In genomic region chr17:25796211-25796771, GRCm38 (mm10) we compare ENCODE assay signal across 9 mouse cellular contexts. TPM values are rescaled to one million over a fixed set of nuclear protein-coding genes. Genes with fewer than 3 reads are reported as not detected.
DNase-seq lines count a peak whose midpoint lies in the region; ATAC-seq lines count a peak whose summit lies in the region.
"Had no signal": no experiment of that assay in that cellular context is flagged by ENCODE, and none has a peak within 500 bp of the region (broad histone marks: within the 10 kb centered on the region; RNA-seq: fewer than 3 reads in every experiment).

No protein-coding gene starts in this region.

- peak overlapping the region; percentile 76 for H3K9ac ChIP-seq in embryonic facial prominence, embryonic 13.5 days
- H3K9ac ChIP-seq in stomach, embryonic 14.5 days (replicated peaks; ENCODE audit: low read depth, low read length), result peak overlapping the region; percentile 61

- H3K4me1 ChIP-seq in embryonic facial prominence, embryonic 13.5 days, result peaks cover 43% of the 10 kb centered on the region
- peaks cover 29% of the 10 kb centered on the region for H3K4me1 ChIP-seq in stomach, embryonic 14.5 days (ENCODE audit: control insufficient read depth, insufficient read depth, low read length)

- intact Hi-C loops in heart, postnatal 14 days (cut with DNase I), result no loop called here

- H3K27ac ChIP-seq in embryonic facial prominence, embryonic 13.5 days, result 0 out of 2 replicates have a peak overlapping the region, but pooled peaks have one; percentile 16
- H3K27ac ChIP-seq in stomach, embryonic 14.5 days (ENCODE audit: low read length), result no peak overlapping the region; the same call in 1 of the 2 replicates

- no peak for ATAC-seq in embryonic facial prominence, embryonic 13.5 days (ENCODE audit: insufficient number of reproducible peaks, insufficient read depth, low FRiP score, low TSS enrichment, low read depth)
- ATAC-seq in stomach, embryonic 14.5 days (ENCODE audit: insufficient number of reproducible peaks, insufficient read depth, low FRiP score, low read depth), result peak; percentile 1; the same call in 1 of the 2 replicates

- peak overlapping the region; percentile 64 for H3K4me3 ChIP-seq in embryonic facial prominence, embryonic 13.5 days
- H3K4me3 ChIP-seq in stomach, embryonic 14.5 days (ENCODE audit: low read depth, low read length), result peak overlapping the region; percentile 79

- peak; percentile 45 for DNase-seq in right cerebral cortex, postnatal 4 days
- DNase-seq in right cerebral cortex, adult 18-20 months, result no peak
- DNase-seq in heart, postnatal 14 days, result peak; percentile 61 to 68
- peak; percentile 18 for DNase-seq in liver
- DNase-seq in embryo, embryonic 11 days, result no peak
- no peak for DNase-seq in frontal cortex, adult 2 months (ENCODE audit: extremely low spot score in 1 of 2, low spot score in 1 of 2)

- no peaks in the 10 kb centered on the region for H3K9me3 ChIP-seq in embryonic facial prominence, embryonic 13.5 days
- H3K9me3 ChIP-seq in stomach, embryonic 14.5 days (ENCODE audit: control insufficient read depth, low read depth, low read length), result no peaks in the 10 kb centered on the region

- under 1% methylated on average over 37 of the region's 37 CpGs for WGBS in embryonic facial prominence, embryonic 13.5 days
- WGBS in stomach, embryonic 14.5 days, result 2% methylated on average over 37 of the region's 37 CpGs

- no peaks in the 10 kb centered on the region for H3K36me3 ChIP-seq in embryonic facial prominence, embryonic 13.5 days
- H3K36me3 ChIP-seq in stomach, embryonic 14.5 days (ENCODE audit: control insufficient read depth, insufficient read depth, low read length), result no peaks in the 10 kb centered on the region

- H3K4me2 ChIP-seq in embryonic facial prominence, embryonic 13.5 days, result peak overlapping the region; percentile 98
- H3K4me2 ChIP-seq in stomach, embryonic 14.5 days (replicated peaks; ENCODE audit: low read depth, low read length), result peak overlapping the region; percentile 93

- 0 out of 2 replicates have a peak, but pooled peaks cover 2% of the 10 kb centered on the region for H3K27me3 ChIP-seq in embryonic facial prominence, embryonic 13.5 days
- no peaks in the 10 kb centered on the region for H3K27me3 ChIP-seq in stomach, embryonic 14.5 days (ENCODE audit: control insufficient read depth, insufficient read depth, low read length)

RNA-seq across cellular contexts. Expression of gene Metrn, which starts 0.6 kb away (rescaled TPM):
- polyA plus RNA-seq in embryonic facial prominence, embryonic 13.5 days (2015; fragmentation: Nextera tagmentation; extraction: Ambion mirVana), result 43.4 and 50.1 TPM in 2 replicates
- 10 to 100 TPM; 67.1 to 74.7 TPM for total RNA-seq in heart, postnatal 14 days (2021)
- polyA plus RNA-seq in stomach, embryonic 14.5 days (2014; fragmentation: Nextera tagmentation; extraction: Ambion mirVana), result 6.9 and 8.7 TPM in 2 replicates
- 159 and 186 TPM in 2 replicates for polyA plus RNA-seq in frontal cortex, adult 2 months (2012; rRNA removed)

RNA-seq across cellular contexts. Expression of gene AC134908.4, which starts 0.8 kb away (rescaled TPM):
- polyA plus RNA-seq in embryonic facial prominence, embryonic 13.5 days (2015; fragmentation: Nextera tagmentation; extraction: Ambion mirVana), result not detected in 2 replicates
- not detected for total RNA-seq in heart, postnatal 14 days (2021)
- not detected in 2 replicates for polyA plus RNA-seq in stomach, embryonic 14.5 days (2014; fragmentation: Nextera tagmentation; extraction: Ambion mirVana)
- 1.4 and 2.0 TPM in 2 replicates for polyA plus RNA-seq in frontal cortex, adult 2 months (2012; rRNA removed)
- total RNA-seq: common myeloid progenitor, adult 5-6 weeks had no signal

RNA-seq across cellular contexts. Expression of gene Fam173a, which starts 3.6 kb away (rescaled TPM):
- polyA plus RNA-seq in embryonic facial prominence, embryonic 13.5 days (2015; fragmentation: Nextera tagmentation; extraction: Ambion mirVana), result 65.3 and 78.1 TPM in 2 replicates
- 10 to 100 TPM; 36.4 to 37.4 TPM for total RNA-seq in heart, postnatal 14 days (2021)
- polyA plus RNA-seq in stomach, embryonic 14.5 days (2014; fragmentation: Nextera tagmentation; extraction: Ambion mirVana), result 109 and 110 TPM in 2 replicates
- 158 and 169 TPM in 2 replicates for polyA plus RNA-seq in frontal cortex, adult 2 months (2012; rRNA removed)

RNA-seq across cellular contexts. Expression of gene Ccdc78, which starts 9.9 kb away (rescaled TPM):
- 0.20 and 0.25 TPM in 2 replicates for polyA plus RNA-seq in embryonic facial prominence, embryonic 13.5 days (2015; fragmentation: Nextera tagmentation; extraction: Ambion mirVana)
- under 1 TPM in 1 of 2 experiments, not detected in 1; 0.17 TPM for total RNA-seq in heart, postnatal 14 days (2021)
- polyA plus RNA-seq in stomach, embryonic 14.5 days (2014; fragmentation: Nextera tagmentation; extraction: Ambion mirVana), result 0.30 TPM in 1 of 2 replicates, not detected in the other
- polyA plus RNA-seq in frontal cortex, adult 2 months (2012; rRNA removed), result 0.06 and 0.08 TPM in 2 replicates
- total RNA-seq: common myeloid progenitor, adult 5-6 weeks had no signal

RNA-seq across cellular contexts. Expression of gene Haghl, which starts 10.8 kb away (rescaled TPM):
- polyA plus RNA-seq in embryonic facial prominence, embryonic 13.5 days (2015; fragmentation: Nextera tagmentation; extraction: Ambion mirVana), result 74.6 and 89.5 TPM in 2 replicates
- 10 to 100 TPM; 15.0 to 15.1 TPM for total RNA-seq in heart, postnatal 14 days (2021)
- 76.8 and 76.9 TPM in 2 replicates for polyA plus RNA-seq in stomach, embryonic 14.5 days (2014; fragmentation: Nextera tagmentation; extraction: Ambion mirVana)
- polyA plus RNA-seq in frontal cortex, adult 2 months (2012; rRNA removed), result 223 and 246 TPM in 2 replicates

Comparison
In these comparisons a context has a peak if more than half of its experiments do, and no peak if none do; other contexts are left out.
1. DNase-seq: peak in right cerebral cortex, postnatal 4 days (single experiment), heart, postnatal 14 days (2 of 2) and liver (single experiment); none in right cerebral cortex, adult 18-20 months (single experiment), embryo, embryonic 11 days (single experiment) and frontal cortex, adult 2 months (0 of 2).